Mouse (Mus musculus): ENCODE results near the gene Psmc3ip. TPM values are rescaled to one million over a fixed set of nuclear protein-coding genes. Genes with fewer than 3 reads are reported as not detected.

Psmc3ip gene
- polyA plus RNA-seq, 1 experiment from 2014 or later = 28.2 TPM

DNA sequence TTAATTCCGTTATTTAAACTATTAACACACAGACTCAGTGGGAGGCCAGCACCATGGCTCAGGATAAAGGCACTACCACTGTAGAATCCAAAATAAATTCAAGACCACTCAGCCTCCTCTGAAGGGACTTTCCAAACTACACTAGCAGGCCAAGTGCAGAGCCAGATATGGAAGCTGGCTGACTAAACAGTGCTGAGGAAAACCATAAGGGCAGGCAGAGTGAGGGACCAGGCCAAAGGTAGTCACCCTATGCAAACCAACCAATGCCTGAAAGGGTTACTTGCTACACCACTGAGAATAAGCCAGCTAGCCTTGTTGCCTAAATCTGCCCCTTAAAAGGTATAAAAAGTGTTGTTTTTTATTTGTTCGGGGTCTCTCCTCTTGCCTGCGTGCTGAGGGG is 16.9 kb upstream of the Psmc3ip start:
- no peak for ATAC-seq
- Histone ChIP-seq H3K9me3 (replicated peaks) (peaks cover 7% of the 10 kb centered on the region; the same call in 1 of the 2 replicates), H3K36me3 (peaks cover 59% of the 10 kb centered on the region), H3K27me3 (replicated peaks) (no peaks in the 10 kb centered on the region), H3K27ac (no peak overlapping the region), H3K4me2 (no peak overlapping the region), H3K4me3 (no peak overlapping the region), H3K4me1 (peaks cover 14% of the 10 kb centered on the region), H3K9ac (no peak overlapping the region)
- WGBS (ENCODE audit: insufficient replicate concordance) = 85% methylated on average over 3 of the region's 3 CpGs

DNA sequence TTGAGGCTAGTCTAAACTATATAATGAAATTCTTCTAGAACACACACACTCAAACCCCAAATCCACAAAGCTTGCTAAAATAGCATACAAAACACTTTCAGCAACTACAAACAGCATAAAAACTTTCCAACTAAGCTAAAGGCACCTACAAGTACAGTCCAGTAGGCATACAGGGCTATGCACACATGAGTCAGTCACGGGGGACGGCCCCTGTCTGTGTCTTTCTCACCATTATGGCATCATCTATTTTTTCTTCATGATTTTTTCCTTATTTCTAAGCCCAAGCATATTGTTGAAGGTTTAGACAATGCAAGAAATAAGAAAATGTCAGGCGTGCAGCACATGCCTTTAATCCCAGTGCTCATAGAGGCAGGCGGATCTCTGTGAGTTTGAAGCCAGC is 15.9 kb upstream of the Psmc3ip start:
- H3K9me3 ChIP-seq (replicated peaks) = peaks cover 7% of the 10 kb centered on the region; the same call in 1 of the 2 replicates
- H3K4me2 ChIP-seq = no peak overlapping the region
- ATAC-seq = no peak
- peaks cover 51% of the 10 kb centered on the region for H3K36me3 ChIP-seq
- peaks cover 10% of the 10 kb centered on the region for H3K4me1 ChIP-seq
- WGBS (ENCODE audit: insufficient replicate concordance) = 84% methylated on average over 4 of the region's 4 CpGs
- no peak overlapping the region for H3K9ac ChIP-seq
- H3K27ac ChIP-seq = no peak overlapping the region
- H3K27me3 ChIP-seq (replicated peaks) = no peaks in the 10 kb centered on the region
- no peak overlapping the region for H3K4me3 ChIP-seq

DNA sequence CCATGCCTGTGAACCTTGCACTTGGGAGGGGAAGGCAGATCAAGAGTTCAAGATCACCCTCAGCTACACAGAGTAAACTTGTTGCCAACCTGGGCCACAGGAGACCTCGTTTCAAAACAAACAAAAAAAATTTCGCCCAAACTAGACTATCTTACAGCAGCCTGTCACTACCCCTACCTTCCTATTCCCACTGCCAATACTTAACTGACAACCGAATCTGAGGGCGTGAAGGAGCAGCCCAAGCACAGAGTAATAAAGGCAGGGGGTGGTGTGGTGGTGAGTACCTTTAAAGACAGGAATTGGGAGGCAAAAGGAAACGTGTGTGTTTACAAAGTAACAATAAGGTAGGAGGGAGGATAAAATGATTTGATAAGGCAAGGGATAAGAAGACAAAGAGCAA is 15.5 kb upstream of the Psmc3ip start:
- 49% methylated on average over 5 of the region's 5 CpGs for WGBS (ENCODE audit: insufficient replicate concordance)
- Histone ChIP-seq H3K9ac (no peak overlapping the region), H3K36me3 (peaks cover 50% of the 10 kb centered on the region), H3K4me2 (no peak overlapping the region), H3K4me3 (no peak overlapping the region), H3K9me3 (replicated peaks) (peaks cover 7% of the 10 kb centered on the region; the same call in 1 of the 2 replicates), H3K27ac (no peak overlapping the region), H3K27me3 (replicated peaks) (no peaks in the 10 kb centered on the region), H3K4me1 (peaks cover 6% of the 10 kb centered on the region)
- no peak for ATAC-seq

DNA sequence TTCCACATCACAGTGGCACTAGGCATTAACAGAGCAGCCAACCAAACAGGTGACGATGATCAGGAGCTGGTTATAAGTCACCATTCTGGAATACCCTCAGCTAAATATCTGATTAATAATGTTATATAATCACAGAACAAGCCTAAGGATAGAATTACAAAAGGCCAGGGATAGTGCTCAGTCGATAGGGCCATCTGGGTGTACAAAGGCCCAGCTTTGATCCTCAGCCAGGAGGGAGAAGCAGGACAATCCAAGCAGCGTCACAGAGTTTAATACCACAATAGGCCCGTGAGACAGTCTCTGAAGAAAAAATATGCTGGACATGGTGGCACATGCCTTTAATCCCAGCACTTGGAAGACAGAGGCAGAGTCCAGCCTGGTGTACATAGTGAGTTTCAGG is 14.1 kb upstream of the Psmc3ip start:
- 89% methylated on average over 4 of the region's 4 CpGs for whole genome bisulfite sequencing (ENCODE audit: insufficient replicate concordance)
- peaks cover 52% of the 10 kb centered on the region for H3K36me3 ChIP-seq
- ATAC-seq = no peak

DNA sequence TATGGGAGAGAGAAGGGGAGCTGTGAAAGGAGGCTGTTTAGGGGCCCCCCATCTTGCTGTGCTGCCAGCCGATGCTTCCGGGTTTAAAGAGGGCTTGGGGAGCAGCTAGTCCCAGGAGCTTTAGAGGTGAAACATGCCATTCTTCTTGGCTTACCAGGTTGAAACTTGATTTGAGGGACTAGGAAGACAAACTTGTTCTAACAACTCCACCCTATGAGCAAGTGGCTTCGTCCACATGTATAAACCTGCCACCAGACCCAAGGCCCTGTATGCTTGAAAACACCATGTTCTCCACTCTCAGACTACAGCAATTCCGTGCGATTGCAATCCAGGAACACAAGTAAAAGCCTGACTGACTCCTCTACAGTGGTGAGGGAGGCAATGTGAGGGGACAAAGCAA is 7.8 kb upstream of the Psmc3ip start:
- Histone ChIP-seq H3K4me1 (no peaks in the 10 kb centered on the region), H3K27ac (no peak overlapping the region), H3K4me2 (no peak overlapping the region), H3K36me3 (peaks cover 88% of the 10 kb centered on the region), H3K9me3 (replicated peaks) (no peaks in the 10 kb centered on the region), H3K4me3 (no peak overlapping the region), H3K27me3 (replicated peaks) (no peaks in the 10 kb centered on the region), H3K9ac (no peak overlapping the region)
- WGBS (ENCODE audit: insufficient replicate concordance) = 83% methylated on average over 5 of the region's 5 CpGs
- ATAC-seq = no peak

More for the DNA sequence above, 14.1 kb upstream of the Psmc3ip start:
- no peak overlapping the region for H3K9ac ChIP-seq
- H3K4me2 ChIP-seq = no peak overlapping the region
- H3K9me3 ChIP-seq (replicated peaks) = peaks cover 7% of the 10 kb centered on the region; the same call in 1 of the 2 replicates
- H3K4me3 ChIP-seq = no peak overlapping the region
- H3K27ac ChIP-seq = no peak overlapping the region
- H3K27me3 ChIP-seq (replicated peaks) = no peaks in the 10 kb centered on the region
- no peaks in the 10 kb centered on the region for H3K4me1 ChIP-seq

DNA sequence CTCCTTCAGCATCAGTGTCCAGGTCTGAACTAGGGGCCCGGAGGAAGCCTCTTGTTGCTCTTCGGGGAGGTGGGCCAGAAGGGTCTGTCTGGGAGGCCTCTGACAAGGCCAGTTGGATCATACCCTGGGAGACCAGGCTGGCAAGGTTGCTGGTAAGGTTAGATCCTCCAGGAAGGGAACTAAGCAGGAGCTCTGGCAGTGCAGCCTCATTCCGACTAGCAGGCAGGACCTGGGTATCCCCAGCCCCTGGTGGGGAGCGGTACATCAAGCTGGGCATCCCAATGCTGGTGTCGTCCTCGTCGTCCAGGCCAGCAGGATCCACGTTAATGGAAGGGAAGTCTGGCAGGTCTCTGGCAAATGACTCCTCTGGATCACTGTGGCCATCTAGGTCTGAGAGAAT is 3.0 kb upstream of the Psmc3ip start:
- Histone ChIP-seq H3K27ac (no peak overlapping the region), H3K9me3 (replicated peaks) (no peaks in the 10 kb centered on the region), H3K4me1 (peaks cover 27% of the 10 kb centered on the region), H3K36me3 (peaks cover 79% of the 10 kb centered on the region), H3K4me3 (no peak overlapping the region), H3K27me3 (replicated peaks) (no peaks in the 10 kb centered on the region), H3K4me2 (no peak overlapping the region), H3K9ac (no peak overlapping the region)
- 90% methylated on average over 8 of the region's 8 CpGs for WGBS (ENCODE audit: insufficient replicate concordance)
- ATAC-seq = no peak

DNA sequence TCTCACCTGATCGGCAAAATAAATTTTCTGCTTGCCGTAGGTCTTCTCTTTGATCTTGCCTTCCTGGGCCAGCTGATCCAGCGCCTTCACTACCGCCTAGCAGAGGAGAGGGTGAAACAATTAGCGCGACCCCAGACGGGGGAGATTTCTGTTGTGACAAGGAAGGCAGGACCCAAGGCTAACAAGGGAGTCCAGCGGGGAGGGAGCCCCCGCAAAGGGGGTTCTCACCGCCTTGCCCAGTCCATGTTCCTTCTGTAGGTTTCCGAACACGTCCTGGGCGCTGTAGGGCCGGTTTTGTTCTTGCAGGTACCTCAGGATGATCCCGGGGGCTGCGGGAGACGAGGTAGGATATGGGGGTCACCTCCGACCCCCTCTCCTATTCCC is 314 bp downstream of the Psmc3ip start:
- Histone ChIP-seq H3K36me3 (peaks cover 79% of the 10 kb centered on the region), H3K9me3 (replicated peaks) (no peaks in the 10 kb centered on the region), H3K4me2 (peak overlapping the region; percentile 99), H3K27ac (peak overlapping the region; percentile 98), H3K4me1 (peaks cover 27% of the 10 kb centered on the region), H3K9ac (peak overlapping the region; percentile 90), H3K4me3 (peak overlapping the region; percentile 86), H3K27me3 (replicated peaks) (no peaks in the 10 kb centered on the region)
- no peak for ATAC-seq
- 2% methylated on average over 18 of the region's 18 CpGs for WGBS (ENCODE audit: insufficient replicate concordance)

DNA sequence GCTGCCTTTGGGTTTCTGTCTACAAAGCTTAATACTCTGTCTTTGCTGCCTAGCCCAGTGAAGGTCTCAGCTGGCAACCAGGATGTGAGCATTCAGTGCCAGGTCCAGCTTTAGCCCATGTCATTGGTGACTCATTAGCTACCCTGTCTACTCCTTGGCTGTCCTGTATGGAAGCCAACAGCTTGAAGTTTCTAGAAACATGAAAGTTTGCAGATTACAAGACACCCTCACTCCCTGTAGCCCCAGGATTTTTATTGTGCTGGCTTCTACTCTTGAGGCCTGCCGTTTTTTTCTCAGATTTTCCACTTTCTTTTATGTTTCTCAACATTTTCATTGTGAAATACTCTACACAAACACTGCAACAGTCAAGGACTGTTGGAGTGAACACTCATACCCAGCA is 5.3 kb downstream of the Psmc3ip start:
- H3K4me3 ChIP-seq = no peak overlapping the region
- H3K36me3 ChIP-seq = peaks cover 72% of the 10 kb centered on the region
- ATAC-seq = no peak
- no peaks in the 10 kb centered on the region for H3K27me3 ChIP-seq (replicated peaks)
- H3K9me3 ChIP-seq (replicated peaks) = no peaks in the 10 kb centered on the region
- WGBS (ENCODE audit: insufficient replicate concordance) = 82% methylated on average over 1 of the region's 1 CpGs
- 0 out of 2 replicates have a peak overlapping the region, but pooled peaks have one; percentile 9 for H3K9ac ChIP-seq
- H3K4me1 ChIP-seq = peaks cover 52% of the 10 kb centered on the region
- H3K27ac ChIP-seq = no peak overlapping the region
- H3K4me2 ChIP-seq = no peak overlapping the region

DNA sequence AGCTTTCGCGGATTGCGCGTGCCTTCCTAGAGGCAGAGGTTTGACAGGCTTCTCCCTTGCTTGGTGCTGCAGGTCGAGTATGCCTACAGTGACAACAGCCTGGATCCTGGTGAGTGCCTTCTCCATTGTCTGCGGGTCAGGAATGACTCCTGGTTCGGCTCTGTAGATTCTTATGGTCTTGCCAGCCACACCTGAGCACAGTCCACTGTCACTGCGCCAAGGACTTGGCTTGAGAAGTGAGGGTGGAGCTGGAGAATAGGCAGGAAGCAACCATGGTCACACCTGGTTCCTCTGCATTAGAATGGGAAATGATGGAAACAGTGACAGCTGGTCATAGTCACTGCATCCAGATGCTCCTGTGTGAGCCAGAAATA is 7.6 kb downstream of the Psmc3ip start:
- Histone ChIP-seq H3K9ac (peak overlapping the region; percentile 86), H3K27ac (peak overlapping the region; percentile 83), H3K4me2 (peak overlapping the region; percentile 94), H3K36me3 (peaks cover 60% of the 10 kb centered on the region), H3K27me3 (replicated peaks) (no peaks in the 10 kb centered on the region), H3K4me3 (peak overlapping the region; percentile 80), H3K9me3 (replicated peaks) (no peaks in the 10 kb centered on the region), H3K4me1 (peaks cover 56% of the 10 kb centered on the region)
- ATAC-seq = no peak; the same call in 1 of the 2 replicates
- 7% methylated on average over 8 of the region's 8 CpGs for WGBS (ENCODE audit: insufficient replicate concordance)

DNA sequence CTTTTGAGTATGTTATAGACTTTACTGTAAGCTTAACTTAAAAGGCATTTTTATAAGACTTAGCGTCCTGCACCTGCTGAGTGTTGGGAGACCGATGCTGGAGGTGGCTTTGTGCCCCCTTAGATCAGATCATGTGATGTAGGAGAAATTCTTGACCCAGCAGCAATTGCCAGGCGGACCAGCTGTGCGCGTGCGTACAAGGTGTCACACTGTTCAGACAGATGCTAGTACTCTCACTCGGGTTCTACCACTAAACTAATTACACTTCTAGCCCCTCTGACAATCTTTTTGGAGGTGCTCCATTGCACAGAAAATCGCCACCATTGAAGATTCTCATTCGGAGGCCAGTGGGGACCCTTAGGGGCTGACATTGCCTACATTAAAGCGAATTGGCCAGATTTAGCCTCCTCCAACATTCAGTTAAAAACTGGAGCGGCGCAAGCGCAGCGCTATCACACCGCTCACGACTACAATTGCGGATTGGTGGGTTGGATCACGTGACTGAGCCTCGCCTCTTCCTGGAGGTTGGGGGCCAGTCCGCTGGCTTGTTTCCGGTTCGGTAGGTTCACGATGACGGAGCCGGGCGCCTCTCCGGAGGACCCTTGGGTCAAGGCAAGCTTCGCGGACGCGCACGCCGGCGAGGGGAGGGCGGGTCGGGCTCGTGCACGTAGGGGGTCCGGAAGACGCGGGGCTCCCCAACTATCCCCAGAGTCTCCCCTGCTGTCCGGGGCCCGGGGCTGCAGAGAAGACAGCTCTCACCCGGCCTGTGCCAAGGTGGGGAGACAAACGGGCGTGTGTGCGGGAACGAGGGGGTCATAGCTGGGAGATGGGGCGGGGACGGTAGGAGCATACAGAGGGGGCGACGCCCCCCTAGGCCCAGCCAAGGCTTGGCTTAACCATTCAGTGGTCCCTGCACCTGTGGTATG is 8.2 kb downstream of the Psmc3ip start, which contains the start of gene Mlx:
Gene Mlx (plus strand): TSS at position 522 of the 926 bp plus-strand sequence.
- peak; percentile 80 for ATAC-seq
- peak within 1 kb of the TSS; percentile 94 for H3K4me2 ChIP-seq
- WGBS (ENCODE audit: insufficient replicate concordance) = 5% methylated on average over 52 of the region's 52 CpGs
- H3K27ac ChIP-seq = peak within 1 kb of the TSS; percentile 83
- no peaks in the 10 kb centered on the region for H3K9me3 ChIP-seq (replicated peaks)
- no peaks in the 10 kb centered on the region for H3K27me3 ChIP-seq (replicated peaks)
- peak within 1 kb of the TSS; percentile 86 for H3K9ac ChIP-seq
- H3K4me1 ChIP-seq = peaks cover 57% of the 10 kb centered on the region
- H3K36me3 ChIP-seq = peaks cover 54% of the 10 kb centered on the region
- peak within 1 kb of the TSS; percentile 80 for H3K4me3 ChIP-seq

DNA sequence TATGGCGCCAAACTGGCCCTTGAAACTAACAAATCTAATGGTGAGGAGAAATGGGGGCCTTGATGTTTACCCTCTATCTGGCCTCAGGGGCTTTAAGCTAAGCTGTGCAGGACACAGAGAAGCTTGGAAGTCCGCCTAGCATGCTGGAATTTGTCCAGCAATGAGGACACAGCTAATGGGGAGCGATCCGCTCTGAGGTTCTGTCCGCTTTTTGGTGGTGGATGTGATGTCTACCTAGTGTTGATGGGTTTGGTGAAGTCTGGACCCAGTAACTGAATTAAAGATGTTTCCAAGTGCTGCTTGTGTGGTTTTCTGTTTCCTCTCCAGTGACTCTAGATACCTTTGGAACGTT is 8.9 kb downstream of the Psmc3ip start:
- 82% methylated on average over 6 of the region's 6 CpGs for WGBS (ENCODE audit: insufficient replicate concordance)
- Histone ChIP-seq H3K36me3 (peaks cover 47% of the 10 kb centered on the region), H3K27ac (peak overlapping the region; percentile 83), H3K4me2 (peak overlapping the region; percentile 94), H3K9me3 (replicated peaks) (no peaks in the 10 kb centered on the region), H3K4me3 (peak overlapping the region; percentile 80), H3K9ac (peak overlapping the region; percentile 86), H3K27me3 (replicated peaks) (peaks cover 5% of the 10 kb centered on the region), H3K4me1 (peaks cover 64% of the 10 kb centered on the region)
- no peak for ATAC-seq

DNA sequence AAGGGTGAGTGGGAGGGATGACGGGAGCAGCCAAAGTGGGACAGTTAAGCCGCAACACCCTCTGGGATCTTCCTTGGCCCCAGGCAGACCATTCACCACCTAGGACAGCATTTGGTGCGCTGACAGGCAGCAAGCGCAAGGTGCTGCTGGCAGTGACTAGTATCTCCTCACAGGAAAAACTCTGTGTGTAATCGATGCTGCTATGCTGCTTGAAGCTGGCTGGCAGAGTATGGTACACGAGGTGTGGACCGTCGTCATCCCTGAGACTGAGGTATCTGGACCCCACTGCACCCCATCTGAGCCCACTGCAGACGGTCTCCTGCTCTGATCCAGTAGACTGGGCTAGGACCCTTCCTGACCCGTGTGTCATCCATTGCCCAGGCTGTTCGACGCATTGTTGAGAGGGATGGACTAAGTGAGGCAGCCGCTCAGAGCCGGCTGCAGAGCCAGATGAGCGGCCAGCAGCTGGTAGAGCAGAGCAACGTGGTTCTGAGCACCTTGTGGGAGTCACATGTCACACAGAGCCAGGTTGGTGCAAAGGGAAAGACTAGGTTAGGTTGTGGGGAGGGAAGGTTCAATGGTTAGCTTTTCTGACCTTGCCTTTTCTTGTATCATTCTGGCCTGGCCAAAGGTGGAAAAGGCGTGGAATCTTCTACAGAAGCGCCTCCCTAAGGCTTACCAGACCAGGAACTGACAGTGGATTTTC is 9.5 kb downstream of the Psmc3ip start:
- Histone ChIP-seq H3K9me3 (replicated peaks) (no peaks in the 10 kb centered on the region), H3K27ac (peak overlapping the region; percentile 83; the same call in 1 of the 2 replicates), H3K4me1 (peaks cover 67% of the 10 kb centered on the region), H3K4me2 (peak overlapping the region; percentile 94), H3K4me3 (no peak overlapping the region), H3K9ac (peak overlapping the region; percentile 86), H3K27me3 (replicated peaks) (peaks cover 10% of the 10 kb centered on the region), H3K36me3 (peaks cover 41% of the 10 kb centered on the region)
- no peak for ATAC-seq
- 91% methylated on average over 18 of the region's 18 CpGs for WGBS (ENCODE audit: insufficient replicate concordance)
